Mouse (Mus musculus): ENCODE data around the gene Ly86. TPM values are rescaled to one million over a fixed set of nuclear protein-coding genes. Genes with fewer than 3 reads are reported as not detected.

Ly86 gene
- polyA plus RNA-seq, 1 experiment = 6.9 TPM

DNA sequence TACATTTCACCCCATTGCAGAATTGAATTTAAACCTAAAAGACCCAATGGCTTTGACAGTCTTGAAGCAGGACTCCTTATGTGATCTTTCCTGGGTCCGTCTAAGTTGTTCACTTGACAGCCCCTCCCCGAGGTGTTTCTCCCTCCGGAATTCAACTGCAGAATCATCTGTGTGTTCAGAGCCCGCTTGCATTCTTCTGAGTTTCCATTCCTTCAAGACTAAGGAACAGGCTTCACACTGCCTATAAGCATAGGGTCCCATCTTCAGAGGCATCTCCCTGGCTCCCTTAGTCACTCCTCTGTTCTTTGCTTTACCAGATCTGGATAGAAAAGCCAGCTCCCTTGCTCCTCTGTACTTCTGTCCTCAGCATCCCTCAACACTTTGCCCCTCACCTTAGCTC, 32.1 kb upstream of the Ly86 start:
- Histone ChIP-seq H3K4me1 (ENCODE audit: control insufficient read depth, insufficient read depth, low read length) (no peaks in the 10 kb centered on the region), H3K4me3 (replicated peaks; ENCODE audit: extremely low read depth, low read depth, low read length) (no peak overlapping the region)
- TF ChIP-seq CTCF (IDR thresholded peaks at IDR 0.05; ENCODE audit: insufficient read depth, low read length) (no peak), POLR2A (IDR thresholded peaks at IDR 0.05; ENCODE audit: borderline replicate concordance, extremely low read depth, low read depth, low read length) (no peak)
- 20% methylated on average over 4 of the region's 4 CpGs for WGBS
- no peak for DNase-seq

GRCm38 (mm10) chr13:37325504-37325903, 19.5 kb upstream of the Ly86 start:
- Histone ChIP-seq H3K4me3 (replicated peaks; ENCODE audit: extremely low read depth, low read depth, low read length) (no peak overlapping the region), H3K4me1 (ENCODE audit: control insufficient read depth, insufficient read depth, low read length) (no peaks in the 10 kb centered on the region)
- 83% methylated on average over 3 of the region's 3 CpGs for WGBS
- no peak for TF ChIP-seq POLR2A (IDR thresholded peaks at IDR 0.05; ENCODE audit: borderline replicate concordance, extremely low read depth, low read depth, low read length)
- peak; percentile 74 for TF ChIP-seq CTCF (IDR thresholded peaks at IDR 0.05; ENCODE audit: insufficient read depth, low read length)
- peak; percentile 59 for DNase-seq

- no peak for DNase-seq
- Histone ChIP-seq H3K4me1 (ENCODE audit: control insufficient read depth, insufficient read depth, low read length) (no peaks in the 10 kb centered on the region), H3K4me3 (replicated peaks; ENCODE audit: extremely low read depth, low read depth, low read length) (no peak overlapping the region)
- WGBS = 67% methylated on average over 8 of the region's 8 CpGs
- TF ChIP-seq POLR2A (IDR thresholded peaks at IDR 0.05; ENCODE audit: borderline replicate concordance, extremely low read depth, low read depth, low read length) = no peak
- no peak for TF ChIP-seq CTCF (IDR thresholded peaks at IDR 0.05; ENCODE audit: insufficient read depth, low read length)
Observed at GRCm38 (mm10) chr13:37329747-37330146, 15.3 kb upstream of the Ly86 start.

DNA sequence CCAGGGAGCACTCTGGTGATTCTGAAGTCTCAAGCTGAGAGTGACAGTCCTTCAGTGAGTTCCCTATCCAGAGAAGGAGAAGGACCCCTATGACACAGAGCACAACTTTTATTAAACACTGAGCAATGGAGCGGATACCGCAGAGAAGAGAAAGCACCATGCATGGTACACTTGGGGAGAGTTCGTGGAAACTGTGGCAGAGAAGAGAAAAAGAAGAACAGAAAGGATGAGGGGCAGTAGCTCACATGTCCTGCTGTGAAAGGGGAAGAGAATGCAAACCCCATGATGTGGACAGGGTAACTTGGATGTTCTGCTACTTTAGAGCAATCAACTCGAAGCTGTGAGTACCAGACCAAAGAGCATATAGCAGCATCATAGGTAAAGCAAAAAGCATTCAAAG, 14.0 kb upstream of the Ly86 start:
- no peak for DNase-seq
- WGBS = 73% methylated on average over 4 of the region's 4 CpGs
- Histone ChIP-seq H3K4me3 (replicated peaks; ENCODE audit: extremely low read depth, low read depth, low read length) (no peak overlapping the region), H3K4me1 (ENCODE audit: control insufficient read depth, insufficient read depth, low read length) (no peaks in the 10 kb centered on the region)
- TF ChIP-seq CTCF (IDR thresholded peaks at IDR 0.05; ENCODE audit: insufficient read depth, low read length) (no peak), POLR2A (IDR thresholded peaks at IDR 0.05; ENCODE audit: borderline replicate concordance, extremely low read depth, low read depth, low read length) (no peak)

GRCm38 (mm10) chr13:37332779-37333543, 12.0 kb upstream of the Ly86 start:
- Histone ChIP-seq H3K4me1 (ENCODE audit: control insufficient read depth, insufficient read depth, low read length) (no peaks in the 10 kb centered on the region; the same call in 1 of the 2 replicates), H3K4me3 (replicated peaks; ENCODE audit: extremely low read depth, low read depth, low read length) (no peak overlapping the region)
- 56% methylated on average over 4 of the region's 4 CpGs for WGBS
- DNase-seq = no peak
- TF ChIP-seq POLR2A (IDR thresholded peaks at IDR 0.05; ENCODE audit: borderline replicate concordance, extremely low read depth, low read depth, low read length) (no peak), CTCF (IDR thresholded peaks at IDR 0.05; ENCODE audit: insufficient read depth, low read length) (no peak)

- DNase-seq = no peak
- Histone ChIP-seq H3K4me1 (ENCODE audit: control insufficient read depth, insufficient read depth, low read length) (no peaks in the 10 kb centered on the region; the same call in 1 of the 2 replicates), H3K4me3 (replicated peaks; ENCODE audit: extremely low read depth, low read depth, low read length) (no peak overlapping the region)
- TF ChIP-seq POLR2A (IDR thresholded peaks at IDR 0.05; ENCODE audit: borderline replicate concordance, extremely low read depth, low read depth, low read length) = no peak
- TF ChIP-seq CTCF (IDR thresholded peaks at IDR 0.05; ENCODE audit: insufficient read depth, low read length) = no peak
- 68% methylated on average over 1 of the region's 1 CpGs for WGBS
Observed at GRCm38 (mm10) chr13:37333544-37333870, 11.5 kb upstream of the Ly86 start.

GRCm38 (mm10) chr13:37337269-37337668, 7.7 kb upstream of the Ly86 start:
- WGBS = 58% methylated on average over 4 of the region's 4 CpGs
- TF ChIP-seq POLR2A (IDR thresholded peaks at IDR 0.05; ENCODE audit: borderline replicate concordance, extremely low read depth, low read depth, low read length) = no peak
- no peak for TF ChIP-seq CTCF (IDR thresholded peaks at IDR 0.05; ENCODE audit: insufficient read depth, low read length)
- no peak overlapping the region for H3K4me3 ChIP-seq (replicated peaks; ENCODE audit: extremely low read depth, low read depth, low read length)
- DNase-seq = no peak
- H3K4me1 ChIP-seq (ENCODE audit: control insufficient read depth, insufficient read depth, low read length) = no peaks in the 10 kb centered on the region; the same call in 1 of the 2 replicates

DNA sequence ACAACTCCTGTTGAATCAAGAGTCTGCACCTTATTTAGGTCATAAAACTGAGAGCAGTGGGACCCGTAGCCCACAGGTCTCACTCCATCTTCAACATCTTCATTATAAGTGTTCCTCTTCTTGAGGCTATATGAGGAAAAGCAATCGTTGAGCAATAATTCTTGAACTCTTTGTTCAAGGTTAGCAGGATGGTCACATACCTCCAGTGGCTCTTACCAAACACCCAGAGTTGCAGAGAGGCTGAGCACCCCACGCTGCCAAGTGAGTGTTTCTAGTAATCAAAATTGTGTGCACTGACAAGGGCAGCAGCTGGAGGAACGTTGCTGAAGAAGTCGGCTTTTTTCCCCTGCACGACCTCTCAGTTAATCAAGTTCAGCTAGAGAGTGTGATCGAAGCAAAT, 7.1 kb upstream of the Ly86 start:
- DNase-seq = no peak
- 51% methylated on average over 7 of the region's 7 CpGs for WGBS
- no peak overlapping the region for H3K4me3 ChIP-seq (replicated peaks; ENCODE audit: extremely low read depth, low read depth, low read length)
- H3K4me1 ChIP-seq (ENCODE audit: control insufficient read depth, insufficient read depth, low read length) = no peaks in the 10 kb centered on the region; the same call in 1 of the 2 replicates
- TF ChIP-seq POLR2A (IDR thresholded peaks at IDR 0.05; ENCODE audit: borderline replicate concordance, extremely low read depth, low read depth, low read length) (no peak), CTCF (IDR thresholded peaks at IDR 0.05; ENCODE audit: insufficient read depth, low read length) (no peak)

GRCm38 (mm10) chr13:37342804-37343203, 2.2 kb upstream of the Ly86 start:
- DNase-seq = no peak
- no peak overlapping the region for H3K4me3 ChIP-seq (replicated peaks; ENCODE audit: extremely low read depth, low read depth, low read length)
- H3K4me1 ChIP-seq (ENCODE audit: control insufficient read depth, insufficient read depth, low read length) = no peaks in the 10 kb centered on the region
- WGBS = 57% methylated on average over 1 of the region's 1 CpGs
- TF ChIP-seq CTCF (IDR thresholded peaks at IDR 0.05; ENCODE audit: insufficient read depth, low read length) (no peak), POLR2A (IDR thresholded peaks at IDR 0.05; ENCODE audit: borderline replicate concordance, extremely low read depth, low read depth, low read length) (no peak)

DNA sequence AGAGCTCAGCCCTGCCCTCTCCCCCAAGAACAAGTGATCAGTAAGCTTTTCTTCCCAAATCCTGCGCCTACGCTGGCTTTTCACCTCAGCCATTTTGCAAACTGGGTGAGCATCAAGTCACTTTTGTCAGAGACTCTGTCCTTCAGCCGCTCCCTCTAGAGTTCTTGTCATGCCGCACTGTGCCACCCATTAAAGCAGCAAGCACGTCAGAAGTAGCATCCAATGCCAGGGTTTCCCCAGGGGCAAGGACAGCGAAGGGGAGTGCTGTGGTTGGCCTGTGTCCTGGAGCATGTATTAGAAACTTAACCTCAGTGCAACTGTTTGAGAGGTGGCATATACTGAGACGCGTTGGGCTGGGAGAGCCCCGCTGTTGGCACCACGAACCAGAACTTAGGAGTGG, 815 bp downstream of the Ly86 start:
- Histone ChIP-seq H3K4me3 (replicated peaks; ENCODE audit: extremely low read depth, low read depth, low read length) (peak overlapping the region; percentile 17), H3K4me1 (ENCODE audit: control insufficient read depth, insufficient read depth, low read length) (no peaks in the 10 kb centered on the region)
- WGBS = 82% methylated on average over 10 of the region's 10 CpGs
- TF ChIP-seq POLR2A (IDR thresholded peaks at IDR 0.05; ENCODE audit: borderline replicate concordance, extremely low read depth, low read depth, low read length) = no peak
- no peak for TF ChIP-seq CTCF (IDR thresholded peaks at IDR 0.05; ENCODE audit: insufficient read depth, low read length)
- DNase-seq = no peak
